Mouse (Mus musculus) midbrain, postnatal 0 days (tissue): Measurements from ENCODE around the gene Mief1. TPM values are rescaled to one million over a fixed set of nuclear protein-coding genes. Genes with fewer than 3 reads are reported as not detected.

ENCODE experiments used
- ATAC-seq: fragments of 200-750 bp; cut with Nextera tagmentation; 2 replicates; pipeline ENCODE4 v1.8.0; 2017; ENCODE audit warnings: moderate number of reproducible peaks, mild to moderate bottlenecking, moderate TSS enrichment, moderate library complexity; ENCODE audit not compliant: low FRiP score
- DNase-seq: peaks from one replicate; pipeline ENCODE4 v3.0.0-alpha.2; 2015; ENCODE audit warnings: low spot score
- H3K27ac ChIP-seq: fragments of 300-500 bp; sonication (generic); 2 replicates; pipeline ENCODE4 v1.5.1; 2014; ENCODE audit warnings: low read depth, mild to moderate bottlenecking, low read length, mixed read lengths
- H3K27me3 ChIP-seq: fragments of 300-500 bp; sonication (generic); 2 replicates; pipeline ENCODE4 v1.6.1; 2014; ENCODE audit warnings: low read length, control low read depth, mixed read lengths; ENCODE audit not compliant: insufficient read depth
- H3K36me3 ChIP-seq: fragments of 300-500 bp; sonication (generic); 2 replicates; pipeline ENCODE4 v1.6.1; 2014; ENCODE audit warnings: low read length, control low read depth, mixed read lengths; ENCODE audit not compliant: insufficient read depth
- H3K4me1 ChIP-seq: fragments of 300-500 bp; sonication (generic); 2 replicates; pipeline ENCODE4 v1.6.1; 2014; ENCODE audit warnings: mild to moderate bottlenecking, control low read depth, antibody characterized with exemption, low read length, mixed read lengths; ENCODE audit not compliant: insufficient read depth
- H3K4me2 ChIP-seq: fragments of 300-500 bp; sonication (generic); 2 replicates; pipeline ENCODE4 v1.6.1; 2014; ENCODE audit warnings: low read depth, mild to moderate bottlenecking, low read length, mixed read lengths; ENCODE audit not compliant: poor library complexity, severe bottlenecking
- H3K4me3 ChIP-seq: fragments of 300-500 bp; sonication (generic); 2 replicates; pipeline ENCODE4 v1.5.1; 2014; ENCODE audit warnings: low read depth, mild to moderate bottlenecking, low read length, moderate library complexity
- H3K9ac ChIP-seq: fragments of 300-500 bp; sonication (generic); replicated peaks from 2 replicates; pipeline ENCODE4 v1.6.1; 2014; ENCODE audit warnings: mild to moderate bottlenecking, low read length, moderate library complexity, mixed read lengths; ENCODE audit not compliant: poor library complexity, severe bottlenecking
- H3K9me3 ChIP-seq: fragments of 300-500 bp; sonication (generic); 2 replicates; pipeline ENCODE4 v1.6.1; 2016; ENCODE audit warnings: low read length, control low read depth
- CTCF ChIP-seq: IDR thresholded peaks from 2 replicates; pipeline ENCODE4 v1.5.1; 2016; ENCODE audit warnings: antibody characterized with exemption, mild to moderate bottlenecking
- WGBS: fragments of 180-500 bp; shearing (Covaris S2); extraction: QIAGEN DNeasy Blood & Tissue Kit; methylation state at CpG from one replicate; pipeline ENCODE4 v1.1.7; 2014; 5-methylcytosine and 5-hydroxymethylcytosine counted together
- polyA plus RNA-seq: library from polyadenylated mRNA; unstranded; fragments of >200 nt; fragmentation: Nextera tagmentation; extraction: Ambion mirVana; gene quantifications from 2 replicates; pipeline ENCODE4 v1.2.1, GENCODE M21; 2015
- total RNA-seq: library from RNA; depleted of rRNA; stranded (reverse); fragments of >200 nt; gene quantifications from 2 replicates; pipeline ENCODE4 v1.2.3, GENCODE M21; 2014

Gene Mief1
- total and polyA plus RNA-seq, 2 experiments from 2014 or later = 21.9 to 46.3 TPM

DNA sequence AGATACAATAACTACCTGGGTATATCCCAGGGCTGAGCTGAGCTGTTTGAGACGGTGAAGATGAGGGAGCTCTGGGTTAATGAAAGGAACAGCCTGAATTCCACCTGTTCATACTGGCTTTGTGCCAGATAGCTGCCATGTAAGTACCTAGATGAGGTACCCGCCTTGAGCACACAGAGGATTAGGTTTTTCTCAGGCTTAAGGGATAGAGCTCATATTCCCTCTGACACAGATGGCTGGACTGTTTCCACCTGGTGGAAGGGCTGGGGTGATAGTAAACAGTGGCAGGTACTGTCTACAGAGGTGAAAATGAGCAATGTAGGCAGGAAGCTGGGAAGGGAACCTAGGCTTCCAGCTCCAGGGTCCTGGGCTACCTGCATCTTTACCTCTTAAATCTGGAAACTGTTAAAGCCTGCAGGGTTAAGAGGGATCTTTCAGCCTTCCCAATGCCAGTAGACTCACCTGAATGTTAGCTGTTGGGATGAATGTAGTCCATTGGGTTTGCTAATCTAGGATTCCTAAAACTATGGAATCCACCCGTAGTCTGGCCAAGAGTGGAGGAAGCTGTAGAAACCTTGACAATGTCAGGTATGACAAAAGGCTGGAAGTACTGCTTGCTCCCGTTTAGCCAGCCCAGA lies 23.9 kb downstream of the Mief1 start:
- H3K36me3 ChIP-seq = peaks cover 34% of the 10 kb centered on the region
- DNase-seq = peak; percentile 51
- 0 out of 2 replicates have a peak overlapping the region, but pooled peaks have one; percentile 38 for H3K27ac ChIP-seq
- H3K4me2 ChIP-seq = peak overlapping the region; percentile 95; the same call in 1 of the 2 replicates
- H3K27me3 ChIP-seq = no peaks in the 10 kb centered on the region
- no peak for TF ChIP-seq CTCF
- no peak overlapping the region for H3K4me3 ChIP-seq
- peaks cover 6% of the 10 kb centered on the region; the same call in 1 of the 2 replicates for H3K4me1 ChIP-seq
- H3K9ac ChIP-seq = no peak overlapping the region
- no peaks in the 10 kb centered on the region for H3K9me3 ChIP-seq
- WGBS = 26% methylated on average over 4 of the region's 4 CpGs
- ATAC-seq = no peak

DNA sequence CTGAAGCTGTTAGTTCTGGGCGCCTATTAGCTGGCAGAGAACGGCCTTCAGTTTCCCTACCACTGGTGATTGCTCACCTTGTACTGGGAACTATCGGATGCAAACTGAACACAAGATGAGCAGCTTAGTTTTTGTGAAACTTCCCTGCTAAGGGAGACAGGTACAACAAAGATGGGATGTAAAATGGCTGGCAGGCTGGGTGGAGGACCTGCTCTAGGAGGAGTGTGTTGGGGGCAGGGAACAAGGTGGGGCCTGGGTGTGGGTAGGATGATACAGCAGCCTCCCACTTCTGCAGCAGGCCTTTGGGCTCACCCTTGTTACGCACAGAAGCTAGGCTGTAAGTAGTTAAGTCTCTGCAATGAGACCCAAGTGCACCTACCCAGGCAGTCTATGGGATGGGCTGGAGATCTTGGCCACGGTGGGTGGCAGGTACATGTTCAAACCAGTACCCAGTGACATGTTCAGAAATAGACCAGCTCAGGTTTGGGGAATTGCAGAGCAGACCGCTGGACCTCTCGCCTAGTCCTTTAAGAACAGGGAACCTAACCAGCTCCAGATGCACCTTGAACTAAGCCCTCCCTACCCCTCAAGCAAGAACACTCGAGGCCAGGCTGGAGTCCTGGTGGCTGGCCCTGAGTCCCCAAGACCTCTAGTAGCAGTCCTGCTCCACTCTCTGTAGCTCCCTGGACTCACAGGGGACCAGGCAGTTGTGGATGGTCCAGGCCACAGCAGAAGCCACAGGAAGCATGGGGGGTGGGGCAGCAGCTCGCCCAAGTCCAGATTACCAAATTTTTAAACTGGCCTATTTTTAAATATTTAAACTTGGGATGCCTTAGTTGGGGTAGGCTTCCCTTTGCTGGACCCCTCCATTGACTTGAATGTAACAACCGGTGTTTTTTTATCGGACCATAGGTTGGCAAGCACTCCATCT lies 24.7 kb downstream of the Mief1 start:
- WGBS = 69% methylated on average over 11 of the region's 11 CpGs
- DNase-seq (no peak), ATAC-seq (no peak)
- Histone ChIP-seq H3K9me3 (no peaks in the 10 kb centered on the region), H3K9ac (no peak overlapping the region), H3K27me3 (no peaks in the 10 kb centered on the region), H3K36me3 (peaks cover 34% of the 10 kb centered on the region), H3K4me3 (no peak overlapping the region), H3K4me2 (no peak overlapping the region), H3K4me1 (peaks cover 12% of the 10 kb centered on the region; the same call in 1 of the 2 replicates), H3K27ac (peak overlapping the region; percentile 38; the same call in 1 of the 2 replicates)
- TF ChIP-seq CTCF = no peak

DNA sequence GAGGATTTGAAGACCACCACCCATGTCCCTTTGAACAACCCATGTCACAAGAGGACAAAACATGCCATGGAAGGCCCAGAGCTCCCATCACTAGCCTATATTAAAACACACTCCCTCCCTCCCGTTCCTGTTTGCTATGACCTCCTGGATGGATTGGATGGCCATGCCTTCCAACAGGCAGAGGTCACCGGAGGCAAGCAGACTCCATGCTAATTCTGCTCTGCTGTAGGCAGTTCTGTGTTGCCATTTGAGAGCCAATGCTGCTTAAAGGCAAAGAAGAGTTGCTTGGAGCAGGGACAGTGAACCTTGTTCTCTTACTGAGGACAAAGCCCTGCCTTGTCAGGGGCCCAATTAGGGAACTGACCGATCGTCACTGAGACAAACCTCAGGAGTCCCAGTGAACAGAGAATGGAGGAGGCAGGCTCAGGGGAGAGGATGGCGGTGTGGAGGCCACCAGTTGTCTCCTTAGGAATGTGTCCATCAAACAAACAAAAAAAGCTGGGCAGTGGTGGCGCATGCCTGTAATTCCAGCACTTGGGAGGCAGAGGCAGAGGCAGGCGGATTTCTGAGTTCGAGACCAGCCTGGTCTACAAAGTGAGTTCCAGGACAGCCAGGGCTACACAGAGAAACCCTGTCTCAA lies 25.7 kb downstream of the Mief1 start:
- 75% methylated on average over 7 of the region's 8 CpGs for WGBS
- Histone ChIP-seq H3K9ac (no peak overlapping the region), H3K4me1 (peaks cover 14% of the 10 kb centered on the region; the same call in 1 of the 2 replicates), H3K27me3 (no peaks in the 10 kb centered on the region), H3K27ac (no peak overlapping the region), H3K4me3 (no peak overlapping the region), H3K36me3 (peaks cover 34% of the 10 kb centered on the region), H3K4me2 (no peak overlapping the region), H3K9me3 (no peaks in the 10 kb centered on the region)
- ATAC-seq (no peak), DNase-seq (no peak)
- TF ChIP-seq CTCF = no peak

DNA sequence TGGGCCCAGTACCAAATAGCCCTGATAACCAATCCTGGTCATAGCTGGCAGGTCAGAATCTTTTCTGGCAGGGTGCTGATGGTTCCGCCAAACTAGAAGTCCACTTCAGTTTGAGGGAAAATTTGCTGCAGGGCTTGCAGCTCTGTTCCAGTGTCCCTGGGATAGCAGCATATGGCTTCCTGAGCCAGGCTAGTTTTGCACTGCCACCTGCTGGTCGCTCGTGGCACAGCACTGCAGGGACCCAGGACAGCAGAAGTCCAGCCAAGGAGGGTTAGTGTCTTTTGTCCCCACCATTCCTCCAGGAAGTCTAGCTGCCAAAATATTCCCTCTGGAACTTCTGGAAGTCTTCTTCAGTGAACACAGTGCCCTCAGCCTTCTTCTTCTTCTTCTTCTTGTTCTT lies 26.9 kb downstream of the Mief1 start:
- Histone ChIP-seq H3K9ac (no peak overlapping the region), H3K4me2 (no peak overlapping the region), H3K27ac (no peak overlapping the region), H3K9me3 (no peaks in the 10 kb centered on the region), H3K27me3 (no peaks in the 10 kb centered on the region), H3K4me1 (peaks cover 14% of the 10 kb centered on the region; the same call in 1 of the 2 replicates), H3K4me3 (no peak overlapping the region), H3K36me3 (peaks cover 34% of the 10 kb centered on the region)
- WGBS = 19% methylated on average over 3 of the region's 3 CpGs
- peak; percentile 96 for TF ChIP-seq CTCF
- ATAC-seq = no peak
- peak; percentile 86 for DNase-seq

DNA sequence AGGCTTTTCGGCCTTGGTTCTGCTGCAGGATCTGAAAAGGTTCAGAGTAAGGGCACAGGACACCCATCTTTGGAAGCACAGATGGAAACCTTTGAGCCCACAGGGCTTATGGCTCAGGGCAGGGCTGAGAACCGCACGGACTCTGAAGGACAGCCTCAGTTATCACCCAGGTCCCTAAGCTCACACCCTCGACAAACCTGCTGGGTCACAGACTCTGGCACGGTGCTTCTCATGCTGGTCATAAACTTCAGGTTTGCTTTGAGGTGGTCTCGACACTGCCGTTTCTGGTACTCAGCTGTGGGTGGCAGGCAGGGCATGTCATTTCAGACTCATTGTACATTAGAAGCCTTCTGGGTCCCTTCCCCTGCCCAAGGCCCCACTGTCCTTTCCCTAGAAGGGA lies 27.3 kb downstream of the Mief1 start:
- Histone ChIP-seq H3K9ac (no peak overlapping the region), H3K4me1 (peaks cover 14% of the 10 kb centered on the region; the same call in 1 of the 2 replicates), H3K4me3 (no peak overlapping the region), H3K9me3 (no peaks in the 10 kb centered on the region), H3K27me3 (no peaks in the 10 kb centered on the region), H3K27ac (no peak overlapping the region), H3K4me2 (no peak overlapping the region), H3K36me3 (peaks cover 34% of the 10 kb centered on the region)
- DNase-seq (no peak), ATAC-seq (no peak)
- WGBS = 83% methylated on average over 7 of the region's 7 CpGs
- no peak for TF ChIP-seq CTCF
